Comparison of ENCODE assay signal across 8 mouse cellular contexts in genomic region chr2:158159376-158160235, GRCm38 (mm10). TPM values are rescaled to one million over a fixed set of nuclear protein-coding genes. Genes with fewer than 3 reads are reported as not detected.
DNase-seq lines count a peak whose midpoint lies in the region; ATAC-seq lines count a peak whose summit lies in the region.

No protein-coding gene starts in this region.

- WGBS in forebrain, embryonic 13.5 days, result 71% methylated on average over 7 of the region's 7 CpGs
- WGBS in hindbrain, embryonic 14.5 days, result 27% methylated on average over 7 of the region's 7 CpGs

- H3K9me3 ChIP-seq in forebrain, embryonic 13.5 days (replicated peaks), result 0 out of 2 replicates have a peak, but pooled peaks cover 5% of the 10 kb centered on the region
- no peaks in the 10 kb centered on the region for H3K9me3 ChIP-seq in hindbrain, embryonic 14.5 days (ENCODE audit: control insufficient read depth, low read length)

- H3K4me3 ChIP-seq in forebrain, embryonic 13.5 days, result no peak overlapping the region
- no peak overlapping the region for H3K4me3 ChIP-seq in hindbrain, embryonic 14.5 days (replicated peaks; ENCODE audit: low read length)

- no peak overlapping the region for H3K4me2 ChIP-seq in forebrain, embryonic 13.5 days
- H3K4me2 ChIP-seq in hindbrain, embryonic 14.5 days (replicated peaks), result no peak overlapping the region

- H3K27ac ChIP-seq in forebrain, embryonic 13.5 days, result no peak overlapping the region
- no peak overlapping the region for H3K27ac ChIP-seq in hindbrain, embryonic 14.5 days

- no peak overlapping the region for H3K9ac ChIP-seq in forebrain, embryonic 13.5 days
- H3K9ac ChIP-seq in hindbrain, embryonic 14.5 days, result no peak overlapping the region

- ATAC-seq in hematopoietic stem cell, adult 5-6 weeks (replicated peaks in 1 of 2; ENCODE audit: insufficient read depth in 1 of 2, low FRiP score in 2 of 2, low TSS enrichment in 1 of 2, low read depth in 1 of 2, poor library complexity in 2 of 2, severe bottlenecking in 2 of 2), result peak; percentile 70 to 80
- ATAC-seq in forebrain, embryonic 13.5 days, result no peak
- ATAC-seq in hindbrain, embryonic 14.5 days (ENCODE audit: low FRiP score), result no peak

- H3K36me3 ChIP-seq in forebrain, embryonic 13.5 days (ENCODE audit: poor library complexity, severe bottlenecking), result no peaks in the 10 kb centered on the region
- H3K36me3 ChIP-seq in hindbrain, embryonic 14.5 days (replicated peaks; ENCODE audit: control insufficient read depth, insufficient read depth), result no peaks in the 10 kb centered on the region

- H3K4me1 ChIP-seq in forebrain, embryonic 13.5 days, result no peaks in the 10 kb centered on the region
- no peaks in the 10 kb centered on the region for H3K4me1 ChIP-seq in hindbrain, embryonic 14.5 days (replicated peaks; ENCODE audit: control insufficient read depth, insufficient read depth, low read length)

- H3K27me3 ChIP-seq in forebrain, embryonic 13.5 days, result no peaks in the 10 kb centered on the region
- H3K27me3 ChIP-seq in hindbrain, embryonic 14.5 days (ENCODE audit: control insufficient read depth, insufficient read depth, low read length), result no peaks in the 10 kb centered on the region

- DNase-seq in A20 (ENCODE audit: low read depth, low spot score) (peak; percentile 58), adipocyte (ENCODE audit: low spot score) (peak; percentile 69)
- DNase-seq in lung, postnatal 10 days, result peak; percentile 60
- DNase-seq in cerebellum, postnatal 10 days, result no peak
- DNase-seq in right cerebral cortex, postnatal 25 days, result no peak
- no peak for DNase-seq in hindbrain, embryonic 14.5 days (ENCODE audit: low spot score)

RNA-seq across cellular contexts. Expression of gene Tgm2, which starts 13.4 kb away (rescaled TPM):
- total RNA-seq in hematopoietic stem cell, adult 5-6 weeks (2017), result 17.9 and 19.4 TPM in 2 replicates
- 3.9 and 4.7 TPM in 2 replicates for polyA plus RNA-seq in forebrain, embryonic 13.5 days (2015; fragmentation: Nextera tagmentation; extraction: Ambion mirVana)
- polyA plus RNA-seq in hindbrain, embryonic 14.5 days (2014; fragmentation: Nextera tagmentation; extraction: Ambion mirVana), result 5.5 and 6.1 TPM in 2 replicates

Comparison
In these comparisons a context has a peak if more than half of its experiments do, and no peak if none do; other contexts are left out.
1. DNase-seq: peak in A20 (single experiment), adipocyte (single experiment) and lung, postnatal 10 days (single experiment); none in cerebellum, postnatal 10 days (0 of 2), right cerebral cortex, postnatal 25 days (single experiment) and hindbrain, embryonic 14.5 days (single experiment).
2. ATAC-seq: peak in hematopoietic stem cell, adult 5-6 weeks (2 of 2); none in forebrain, embryonic 13.5 days (single experiment) and hindbrain, embryonic 14.5 days (single experiment).